Mouse (Mus musculus): Measurements from ENCODE around the gene Parl. TPM values are rescaled to one million over a fixed set of nuclear protein-coding genes. Genes with fewer than 3 reads are reported as not detected.

The Parl gene
- total and polyA plus RNA-seq, 2 experiments from 2014 or later, result 81.8 to 104 TPM

GRCm38 (mm10) chr16:20280238-20280637, 21.9 kb downstream of the Parl start:
- Histone ChIP-seq H3K27me3 (ENCODE audit: insufficient read depth, low read length) (no peaks in the 10 kb centered on the region), H3K9me3 (ENCODE audit: low read length) (no peaks in the 10 kb centered on the region), H3K9ac (replicated peaks; ENCODE audit: low read length, poor library complexity, severe bottlenecking) (no peak overlapping the region), H3K36me3 (ENCODE audit: insufficient read depth, low read length) (peaks cover 43% of the 10 kb centered on the region), H3K4me1 (ENCODE audit: insufficient read depth, low read length) (no peaks in the 10 kb centered on the region), H3K27ac (ENCODE audit: low read depth, low read length) (no peak overlapping the region), H3K4me3 (ENCODE audit: low read depth, low read length) (no peak overlapping the region), H3K4me2 (ENCODE audit: low read depth, low read length, poor library complexity, severe bottlenecking) (no peak overlapping the region)
- 84% methylated on average over 4 of the region's 4 CpGs for WGBS
- no peak for TF ChIP-seq CTCF (IDR thresholded peaks at IDR 0.05)
- no peak for ATAC-seq (ENCODE audit: low FRiP score)
- no peak for DNase-seq (ENCODE audit: low spot score)

GRCm38 (mm10) chr16:20279395-20279794, 22.8 kb downstream of the Parl start:
- Histone ChIP-seq H3K9me3 (ENCODE audit: low read length) (no peaks in the 10 kb centered on the region), H3K4me3 (ENCODE audit: low read depth, low read length) (no peak overlapping the region), H3K36me3 (ENCODE audit: insufficient read depth, low read length) (peaks cover 37% of the 10 kb centered on the region), H3K27me3 (ENCODE audit: insufficient read depth, low read length) (no peaks in the 10 kb centered on the region), H3K4me2 (ENCODE audit: low read depth, low read length, poor library complexity, severe bottlenecking) (no peak overlapping the region), H3K4me1 (ENCODE audit: insufficient read depth, low read length) (no peaks in the 10 kb centered on the region), H3K9ac (replicated peaks; ENCODE audit: low read length, poor library complexity, severe bottlenecking) (no peak overlapping the region), H3K27ac (ENCODE audit: low read depth, low read length) (no peak overlapping the region)
- DNase-seq (ENCODE audit: low spot score), result no peak
- WGBS, result 93% methylated on average over 5 of the region's 5 CpGs
- no peak for TF ChIP-seq CTCF (IDR thresholded peaks at IDR 0.05)
- ATAC-seq (ENCODE audit: low FRiP score), result no peak

- TF ChIP-seq CTCF (IDR thresholded peaks at IDR 0.05), result no peak
- H3K4me2 ChIP-seq (ENCODE audit: low read depth, low read length, poor library complexity, severe bottlenecking), result no peak overlapping the region
- H3K27ac ChIP-seq (ENCODE audit: low read depth, low read length), result no peak overlapping the region
- WGBS, result 21% methylated on average over 3 of the region's 3 CpGs
- H3K4me3 ChIP-seq (ENCODE audit: low read depth, low read length), result no peak overlapping the region
- H3K36me3 ChIP-seq (ENCODE audit: insufficient read depth, low read length), result peaks cover under 1% of the 10 kb centered on the region; the same call in 1 of the 2 replicates
- H3K4me1 ChIP-seq (ENCODE audit: insufficient read depth, low read length), result no peaks in the 10 kb centered on the region
- ATAC-seq (ENCODE audit: low FRiP score), result no peak
- no peaks in the 10 kb centered on the region for H3K9me3 ChIP-seq (ENCODE audit: low read length)
- DNase-seq (ENCODE audit: low spot score), result no peak
- no peak overlapping the region for H3K9ac ChIP-seq (replicated peaks; ENCODE audit: low read length, poor library complexity, severe bottlenecking)
- no peaks in the 10 kb centered on the region for H3K27me3 ChIP-seq (ENCODE audit: insufficient read depth, low read length)
These were observed 29.2 kb downstream of the Parl start for GRCm38 (mm10) chr16:20272994-20273393.

GRCm38 (mm10) chr16:20271339-20271738, 30.8 kb downstream of the Parl start:
- Histone ChIP-seq H3K9me3 (ENCODE audit: low read length) (no peaks in the 10 kb centered on the region), H3K4me3 (ENCODE audit: low read depth, low read length) (no peak overlapping the region), H3K9ac (replicated peaks; ENCODE audit: low read length, poor library complexity, severe bottlenecking) (no peak overlapping the region), H3K27ac (ENCODE audit: low read depth, low read length) (no peak overlapping the region), H3K4me1 (ENCODE audit: insufficient read depth, low read length) (no peaks in the 10 kb centered on the region), H3K36me3 (ENCODE audit: insufficient read depth, low read length) (no peaks in the 10 kb centered on the region), H3K4me2 (ENCODE audit: low read depth, low read length, poor library complexity, severe bottlenecking) (no peak overlapping the region), H3K27me3 (ENCODE audit: insufficient read depth, low read length) (no peaks in the 10 kb centered on the region)
- ATAC-seq (ENCODE audit: low FRiP score), result no peak
- TF ChIP-seq CTCF (IDR thresholded peaks at IDR 0.05), result no peak
- WGBS, result 87% methylated on average over 4 of the region's 4 CpGs
- no peak for DNase-seq (ENCODE audit: low spot score)

- Histone ChIP-seq H3K4me1 (ENCODE audit: insufficient read depth, low read length) (no peaks in the 10 kb centered on the region), H3K9me3 (ENCODE audit: low read length) (no peaks in the 10 kb centered on the region), H3K4me3 (ENCODE audit: low read depth, low read length) (no peak overlapping the region), H3K9ac (replicated peaks; ENCODE audit: low read length, poor library complexity, severe bottlenecking) (no peak overlapping the region), H3K27me3 (ENCODE audit: insufficient read depth, low read length) (no peaks in the 10 kb centered on the region), H3K36me3 (ENCODE audit: insufficient read depth, low read length) (no peaks in the 10 kb centered on the region), H3K4me2 (ENCODE audit: low read depth, low read length, poor library complexity, severe bottlenecking) (no peak overlapping the region), H3K27ac (ENCODE audit: low read depth, low read length) (no peak overlapping the region)
- no peak for TF ChIP-seq CTCF (IDR thresholded peaks at IDR 0.05)
- 84% methylated on average over 7 of the region's 7 CpGs for WGBS
- DNase-seq (ENCODE audit: low spot score), result no peak
- ATAC-seq (ENCODE audit: low FRiP score), result no peak
These were observed 37.1 kb downstream of the Parl start for GRCm38 (mm10) chr16:20265089-20265488.

GRCm38 (mm10) chr16:20257926-20258325, 44.3 kb downstream of the Parl start:
- ATAC-seq (ENCODE audit: low FRiP score), result no peak
- Histone ChIP-seq H3K4me1 (ENCODE audit: insufficient read depth, low read length) (no peaks in the 10 kb centered on the region), H3K9me3 (ENCODE audit: low read length) (no peaks in the 10 kb centered on the region), H3K27me3 (ENCODE audit: insufficient read depth, low read length) (no peaks in the 10 kb centered on the region), H3K36me3 (ENCODE audit: insufficient read depth, low read length) (no peaks in the 10 kb centered on the region), H3K4me3 (ENCODE audit: low read depth, low read length) (no peak overlapping the region), H3K27ac (ENCODE audit: low read depth, low read length) (no peak overlapping the region), H3K4me2 (ENCODE audit: low read depth, low read length, poor library complexity, severe bottlenecking) (no peak overlapping the region), H3K9ac (replicated peaks; ENCODE audit: low read length, poor library complexity, severe bottlenecking) (no peak overlapping the region)
- no peak for TF ChIP-seq CTCF (IDR thresholded peaks at IDR 0.05)
- no peak for DNase-seq (ENCODE audit: low spot score)
- WGBS, result 71% methylated on average over 5 of the region's 5 CpGs
